Mouse (Mus musculus) midbrain, postnatal 0 days (tissue): ENCODE measurements around the gene Tmf1. TPM values are rescaled to one million over a fixed set of nuclear protein-coding genes. Genes with fewer than 3 reads are reported as not detected.
A peak's percentile ranks its signal among the peaks of the same experiment; 100 is the strongest.

Experiments used
- ATAC-seq: fragments of 200-750 bp; cut with Nextera tagmentation; 2 replicates; pipeline ENCODE4 v1.8.0; 2017; ENCODE audit warnings: moderate number of reproducible peaks, mild to moderate bottlenecking, moderate TSS enrichment, moderate library complexity; ENCODE audit not compliant: low FRiP score
- DNase-seq: peaks from one replicate; pipeline ENCODE4 v3.0.0-alpha.2; 2015; ENCODE audit warnings: low spot score
- H3K27ac ChIP-seq: fragments of 300-500 bp; sonication (generic); 2 replicates; pipeline ENCODE4 v1.5.1; 2014; ENCODE audit warnings: low read depth, mild to moderate bottlenecking, low read length, mixed read lengths
- H3K27me3 ChIP-seq: fragments of 300-500 bp; sonication (generic); 2 replicates; pipeline ENCODE4 v1.6.1; 2014; ENCODE audit warnings: low read length, control low read depth, mixed read lengths; ENCODE audit not compliant: insufficient read depth
- H3K36me3 ChIP-seq: fragments of 300-500 bp; sonication (generic); 2 replicates; pipeline ENCODE4 v1.6.1; 2014; ENCODE audit warnings: low read length, control low read depth, mixed read lengths; ENCODE audit not compliant: insufficient read depth
- H3K4me1 ChIP-seq: fragments of 300-500 bp; sonication (generic); 2 replicates; pipeline ENCODE4 v1.6.1; 2014; ENCODE audit warnings: mild to moderate bottlenecking, control low read depth, antibody characterized with exemption, low read length, mixed read lengths; ENCODE audit not compliant: insufficient read depth
- H3K4me2 ChIP-seq: fragments of 300-500 bp; sonication (generic); 2 replicates; pipeline ENCODE4 v1.6.1; 2014; ENCODE audit warnings: low read depth, mild to moderate bottlenecking, low read length, mixed read lengths; ENCODE audit not compliant: poor library complexity, severe bottlenecking
- H3K4me3 ChIP-seq: fragments of 300-500 bp; sonication (generic); 2 replicates; pipeline ENCODE4 v1.5.1; 2014; ENCODE audit warnings: low read depth, mild to moderate bottlenecking, low read length, moderate library complexity
- H3K9ac ChIP-seq: fragments of 300-500 bp; sonication (generic); replicated peaks from 2 replicates; pipeline ENCODE4 v1.6.1; 2014; ENCODE audit warnings: mild to moderate bottlenecking, low read length, moderate library complexity, mixed read lengths; ENCODE audit not compliant: poor library complexity, severe bottlenecking
- H3K9me3 ChIP-seq: fragments of 300-500 bp; sonication (generic); 2 replicates; pipeline ENCODE4 v1.6.1; 2016; ENCODE audit warnings: low read length, control low read depth
- CTCF ChIP-seq: IDR thresholded peaks from 2 replicates; pipeline ENCODE4 v1.5.1; 2016; ENCODE audit warnings: antibody characterized with exemption, mild to moderate bottlenecking
- WGBS: fragments of 180-500 bp; shearing (Covaris S2); extraction: QIAGEN DNeasy Blood & Tissue Kit; methylation state at CpG from one replicate; pipeline ENCODE4 v1.1.7; 2014; 5-methylcytosine and 5-hydroxymethylcytosine counted together
- polyA plus RNA-seq: library from polyadenylated mRNA; unstranded; fragments of >200 nt; fragmentation: Nextera tagmentation; extraction: Ambion mirVana; gene quantifications from 2 replicates; pipeline ENCODE4 v1.2.1, GENCODE M21; 2015
- total RNA-seq: library from RNA; depleted of rRNA; stranded (reverse); fragments of >200 nt; gene quantifications from 2 replicates; pipeline ENCODE4 v1.2.3, GENCODE M21; 2014; rRNA removed

The Tmf1 gene
- total RNA-seq (23.4 and 26.2 TPM in 2 replicates), polyA plus RNA-seq (44.1 and 51.4 TPM in 2 replicates)

DNA sequence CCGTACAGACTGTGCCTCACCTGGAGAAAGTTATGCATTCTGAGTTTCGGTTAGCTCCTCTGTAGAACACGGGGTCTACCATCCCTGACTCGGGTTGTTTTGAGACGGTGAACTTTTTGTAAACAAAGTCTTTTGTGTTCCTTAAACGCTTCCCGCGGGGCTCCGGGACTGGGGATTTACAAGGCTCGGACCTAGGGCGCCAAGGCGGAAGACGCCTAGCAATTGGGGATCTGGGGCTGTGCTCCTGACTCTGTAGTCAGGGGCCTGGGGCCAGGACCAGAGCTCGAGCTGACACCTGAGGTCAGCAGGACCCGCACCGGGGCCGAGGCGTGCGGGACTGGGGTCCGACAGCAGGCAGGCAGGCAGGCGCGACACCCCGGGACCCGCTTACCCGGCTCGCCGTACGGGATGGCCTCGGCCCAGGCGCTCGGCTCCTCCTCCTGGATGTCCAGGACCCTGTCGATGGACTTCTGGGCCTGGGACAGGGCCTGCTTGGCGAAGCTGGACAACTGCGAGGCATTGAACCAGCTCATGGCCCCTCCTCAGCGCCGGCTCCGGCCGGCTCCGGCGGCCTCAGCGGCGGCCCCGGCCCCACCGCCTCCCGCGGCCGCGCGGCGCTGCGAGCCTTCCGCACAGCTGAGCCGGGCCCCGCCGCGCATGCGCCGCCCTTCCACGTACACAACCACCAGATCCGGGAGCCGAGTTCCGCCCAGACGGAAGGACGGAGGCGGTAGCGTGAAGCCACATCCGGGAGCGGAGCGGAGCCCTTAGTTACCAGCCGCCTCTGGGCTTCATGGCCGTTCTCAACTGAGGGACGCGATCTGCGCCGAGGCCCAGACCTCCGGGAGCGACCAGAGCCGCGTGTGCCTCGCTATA is at the start of gene Tmf1:
Gene Tmf1, minus strand, starts transcription at position 632 of the 876 bp plus-strand sequence.
- Histone ChIP-seq H3K4me1 (0 out of 2 replicates have a peak, but pooled peaks cover 5% of the 10 kb centered on the region), H3K36me3 (peaks cover 11% of the 10 kb centered on the region; the same call in 1 of the 2 replicates), H3K27ac (peak within 1 kb of the TSS; percentile 79), H3K27me3 (no peaks in the 10 kb centered on the region), H3K4me3 (peak within 1 kb of the TSS; percentile 87), H3K4me2 (peak within 1 kb of the TSS; percentile 81), H3K9ac (peak within 1 kb of the TSS; percentile 90), H3K9me3 (no peaks in the 10 kb centered on the region)
- DNase-seq, result peak; percentile 97
- under 1% methylated on average over 79 of the region's 80 CpGs for WGBS
- TF ChIP-seq CTCF, result no peak
- ATAC-seq, result peak; percentile 96

- no peaks in the 10 kb centered on the region for H3K9me3 ChIP-seq
- WGBS, result 95% methylated on average over 9 of the region's 9 CpGs
- H3K4me2 ChIP-seq, result no peak overlapping the region
- no peak for TF ChIP-seq CTCF
- no peak overlapping the region for H3K9ac ChIP-seq
- no peaks in the 10 kb centered on the region for H3K4me1 ChIP-seq
- H3K4me3 ChIP-seq, result no peak overlapping the region
- H3K27me3 ChIP-seq, result no peaks in the 10 kb centered on the region
- DNase-seq, result no peak
- peaks cover 11% of the 10 kb centered on the region for H3K36me3 ChIP-seq
- H3K27ac ChIP-seq, result no peak overlapping the region
- ATAC-seq, result no peak
These were observed 48.3 kb upstream of the Tmf1 start for GRCm38 (mm10) chr6:97227067-97227847.

GRCm38 (mm10) chr6:97226083-97226491 is 47.2 kb upstream of the Tmf1 start:
- TF ChIP-seq CTCF, result no peak
- ATAC-seq, result no peak

GRCm38 (mm10) chr6:97224505-97224904 is 45.6 kb upstream of the Tmf1 start:
- TF ChIP-seq CTCF, result no peak
- no peak overlapping the region for H3K9ac ChIP-seq
- no peaks in the 10 kb centered on the region for H3K4me1 ChIP-seq
- ATAC-seq (no peak), DNase-seq (no peak)
- H3K27me3 ChIP-seq, result no peaks in the 10 kb centered on the region
- 92% methylated on average over 8 of the region's 8 CpGs for WGBS
- H3K27ac ChIP-seq, result no peak overlapping the region
- H3K36me3 ChIP-seq, result peaks cover 3% of the 10 kb centered on the region
- H3K4me2 ChIP-seq, result no peak overlapping the region
- H3K4me3 ChIP-seq, result no peak overlapping the region
- H3K9me3 ChIP-seq, result no peaks in the 10 kb centered on the region

More at GRCm38 (mm10) chr6:97226083-97226491, 47.2 kb upstream of the Tmf1 start:
- 40% methylated on average over 1 of the region's 1 CpGs for WGBS
- Histone ChIP-seq H3K4me2 (no peak overlapping the region), H3K27ac (0 out of 2 replicates have a peak overlapping the region, but pooled peaks have one; percentile 26), H3K27me3 (no peaks in the 10 kb centered on the region), H3K4me1 (no peaks in the 10 kb centered on the region), H3K36me3 (peaks cover 7% of the 10 kb centered on the region), H3K9ac (no peak overlapping the region; the same call in 1 of the 2 replicates), H3K9me3 (no peaks in the 10 kb centered on the region), H3K4me3 (no peak overlapping the region)
- peak; percentile 6 for DNase-seq

- Histone ChIP-seq H3K27me3 (no peaks in the 10 kb centered on the region), H3K4me1 (no peaks in the 10 kb centered on the region), H3K9me3 (no peaks in the 10 kb centered on the region), H3K36me3 (no peaks in the 10 kb centered on the region), H3K4me2 (no peak overlapping the region), H3K27ac (no peak overlapping the region), H3K4me3 (no peak overlapping the region), H3K9ac (no peak overlapping the region)
- no peak for TF ChIP-seq CTCF
- WGBS, result 75% methylated on average over 4 of the region's 4 CpGs
- ATAC-seq (no peak), DNase-seq (no peak)
These were observed 44.6 kb upstream of the Tmf1 start for GRCm38 (mm10) chr6:97223566-97223965.
